Comparison of ENCODE assay signal across 21 mouse cellular contexts in genomic region chr5:76340931-76341330, GRCm38 (mm10). TPM values are rescaled to one million over a fixed set of nuclear protein-coding genes. Genes with fewer than 3 reads are reported as not detected.
"Had no signal": no experiment of that assay in that cellular context is flagged by ENCODE, and none has a peak within 500 bp of the region (broad histone marks: within the 10 kb centered on the region; RNA-seq: fewer than 3 reads in every experiment).

No protein-coding gene starts in this region.

- H3K4me1 ChIP-seq: midbrain, embryonic 10.5 days; midbrain, embryonic 12.5 days; neural tube, embryonic 12.5 days had no signal

- H3K27me3 ChIP-seq: midbrain, embryonic 12.5 days; neural tube, embryonic 12.5 days had no signal

- DNase-seq: lung, adult 18-20 months; lung, embryonic 14.5 days; lung, postnatal 10 days; lung, postnatal 36 days; midbrain, embryonic 14.5 days; right cerebral cortex, postnatal 14 days; spleen, adult 18-20 months; thymus, adult 18-20 months; thymus, postnatal 14 days; thymus, postnatal 36 days had no signal

- ATAC-seq: midbrain, embryonic 16.5 days had no signal

- H3K9me3 ChIP-seq: midbrain, embryonic 10.5 days; midbrain, embryonic 12.5 days; neural tube, embryonic 12.5 days had no signal

- H3K9ac ChIP-seq: lung, embryonic 14.5 days; midbrain, embryonic 12.5 days; neural tube, embryonic 12.5 days had no signal

- H3K36me3 ChIP-seq: midbrain, embryonic 10.5 days; midbrain, embryonic 12.5 days; neural tube, embryonic 12.5 days had no signal

- H3K4me2 ChIP-seq: lung, embryonic 14.5 days; midbrain, embryonic 12.5 days; neural tube, embryonic 12.5 days had no signal

- H3K27ac ChIP-seq: midbrain, embryonic 10.5 days; midbrain, embryonic 12.5 days; neural tube, embryonic 12.5 days had no signal

- H3K4me3 ChIP-seq: midbrain, embryonic 10.5 days; midbrain, embryonic 12.5 days; neural tube, embryonic 12.5 days had no signal

RNA-seq across cellular contexts. Expression of gene Pdcl2, which starts 10.0 kb away (rescaled TPM):
- polyA plus RNA-seq: liver, embryonic 16.5 days; lung, embryonic 14.5 days; lung, embryonic 16.5 days; midbrain, embryonic 10.5 days; midbrain, embryonic 12.5 days; midbrain, embryonic 14.5 days; midbrain, embryonic 16.5 days; neural tube, embryonic 12.5 days; neural tube, embryonic 14.5 days; small intestine, adult 2 months; stomach, embryonic 14.5 days; stomach, embryonic 16.5 days; thymus, postnatal 0 days had no signal

RNA-seq across cellular contexts. Expression of gene Nmu, which starts 22.7 kb away (rescaled TPM):
- polyA plus RNA-seq: liver, embryonic 16.5 days; midbrain, embryonic 12.5 days; midbrain, embryonic 14.5 days; midbrain, embryonic 16.5 days; stomach, embryonic 14.5 days; thymus, postnatal 0 days had no signal
